ENCODE assay signal across 17 mouse cellular contexts in the genomic region with DNA sequence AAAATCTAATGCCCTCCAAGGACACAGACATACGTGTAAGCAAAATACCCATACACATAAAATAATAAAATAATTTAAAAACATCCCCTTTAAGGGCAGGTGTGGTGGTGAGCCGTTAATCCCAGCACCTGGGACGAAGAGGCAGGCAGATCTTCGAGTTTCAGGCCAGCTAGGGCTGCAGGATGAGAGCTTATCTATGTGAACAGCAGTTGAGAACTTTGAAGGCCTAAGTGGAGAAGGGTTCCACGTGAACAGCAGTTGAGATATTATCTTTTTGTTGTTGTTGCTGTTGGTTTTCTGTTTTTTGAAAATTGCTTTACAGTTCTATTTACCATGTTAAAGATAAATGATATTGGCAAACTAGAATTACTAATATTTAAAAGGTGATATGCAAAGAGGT. TPM values are rescaled to one million over a fixed set of nuclear protein-coding genes. Genes with fewer than 3 reads are reported as not detected.
"Had no signal": no experiment of that assay in that cellular context is flagged by ENCODE, and none has a peak within 500 bp of the region (broad histone marks: within the 10 kb centered on the region; RNA-seq: fewer than 3 reads in every experiment).

No protein-coding gene starts in this region.

- H3K4me2 ChIP-seq: midbrain, embryonic 11.5 days; midbrain, embryonic 15.5 days; neural tube, embryonic 12.5 days had no signal

- DNase-seq: kidney, adult 11 months; kidney, postnatal 10 days; kidney, postnatal 4 days; lung, adult 2 months; lung, postnatal 36 days; spleen, adult 18-20 months; thymus, postnatal 4 days had no signal

- H3K36me3 ChIP-seq: limb, embryonic 10.5 days; midbrain, embryonic 15.5 days; neural tube, embryonic 12.5 days had no signal

- H3K9me3 ChIP-seq: limb, embryonic 10.5 days; midbrain, embryonic 15.5 days; neural tube, embryonic 12.5 days had no signal

- H3K4me1 ChIP-seq: limb, embryonic 10.5 days; midbrain, embryonic 15.5 days; neural tube, embryonic 12.5 days had no signal

- ATAC-seq: lung, postnatal 0 days; midbrain, embryonic 15.5 days had no signal

- H3K27ac ChIP-seq: limb, embryonic 10.5 days; midbrain, embryonic 15.5 days; neural tube, embryonic 12.5 days had no signal

- H3K4me3 ChIP-seq: limb, embryonic 10.5 days; midbrain, embryonic 15.5 days; neural tube, embryonic 12.5 days had no signal

- H3K27me3 ChIP-seq: midbrain, embryonic 15.5 days; neural tube, embryonic 12.5 days had no signal

- H3K9ac ChIP-seq: midbrain, embryonic 15.5 days; neural tube, embryonic 12.5 days had no signal

RNA-seq across cellular contexts. Expression of a gene that starts 7.7 kb away (rescaled TPM):
- total RNA-seq: layer of hippocampus, adult 8-10 months; layer of hippocampus, postnatal 14 days; left cerebral cortex, adult 18-20 months; left cerebral cortex, postnatal 10 days; megakaryocyte, adult 5-6 weeks had no signal
